Mouse (Mus musculus): ENCODE measurements at regions not wholly inside any gene's neighbourhood (a gene's known extent, or its start where the extent isn't known, plus 50 kb on each side); places are given as distances from the start of the nearest gene placed in this dataset. TPM values are rescaled to one million over a fixed set of nuclear protein-coding genes. Genes with fewer than 3 reads are reported as not detected.

DNA sequence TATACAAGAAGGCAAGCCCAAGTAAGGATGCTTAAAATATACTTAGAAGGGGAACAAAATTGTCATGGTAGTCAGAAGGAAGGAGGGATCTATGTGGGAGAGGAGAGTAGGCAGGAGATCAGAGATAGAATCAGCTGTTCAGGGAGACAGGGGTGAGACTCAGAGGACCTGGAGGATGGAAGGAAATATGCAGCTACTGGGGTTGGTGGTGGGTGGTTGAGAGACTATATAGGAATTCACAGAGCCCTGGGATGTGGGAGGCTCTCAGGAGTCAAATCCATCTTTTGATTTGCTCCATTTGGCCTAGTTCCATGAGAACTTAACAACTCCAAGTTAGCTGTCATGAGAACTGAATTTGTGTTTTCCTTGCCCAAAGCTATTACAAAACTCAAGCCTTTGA lies 481.9 kb upstream of the Ndn start:
- Histone ChIP-seq H3K27me3 (no peaks in the 10 kb centered on the region), H3K4me3 (replicated peaks) (no peak overlapping the region), H3K27ac (no peak overlapping the region), H3K4me1 (no peaks in the 10 kb centered on the region), H3K9me3 (no peaks in the 10 kb centered on the region), H3K36me3 (replicated peaks) (no peaks in the 10 kb centered on the region), H3K9ac (no peak overlapping the region), H3K4me2 (no peak overlapping the region)
- ATAC-seq (ENCODE audit: low FRiP score) = no peak

DNA sequence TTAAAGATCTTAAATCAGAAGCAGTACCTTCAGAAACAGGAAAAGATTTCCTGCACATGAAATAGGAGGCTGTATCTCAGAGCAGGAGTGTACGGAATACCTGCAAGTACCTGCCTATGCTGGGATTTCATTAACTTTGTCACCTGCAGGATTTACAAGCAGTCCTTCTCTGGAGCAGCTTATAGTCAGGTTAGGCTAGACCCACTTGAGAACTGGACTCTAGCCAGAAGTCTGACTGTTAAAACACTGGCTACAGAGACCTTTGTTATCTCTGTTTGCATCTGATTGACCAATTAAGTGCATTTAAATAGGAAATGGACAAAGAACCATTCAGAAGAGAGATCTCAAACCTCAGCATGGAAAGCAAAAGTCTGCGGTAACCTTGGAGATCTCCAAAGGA lies 480.0 kb upstream of the Ndn start:
- 86% methylated on average over 2 of the region's 2 CpGs for WGBS
- no peaks in the 10 kb centered on the region for H3K9me3 ChIP-seq
- no peak for ATAC-seq (ENCODE audit: low FRiP score)
- no peaks in the 10 kb centered on the region for H3K4me1 ChIP-seq
- no peaks in the 10 kb centered on the region for H3K36me3 ChIP-seq (replicated peaks)
- no peak overlapping the region for H3K4me2 ChIP-seq
- no peaks in the 10 kb centered on the region for H3K27me3 ChIP-seq
- no peak overlapping the region for H3K27ac ChIP-seq
- H3K4me3 ChIP-seq (replicated peaks) = no peak overlapping the region
- no peak overlapping the region for H3K9ac ChIP-seq

DNA sequence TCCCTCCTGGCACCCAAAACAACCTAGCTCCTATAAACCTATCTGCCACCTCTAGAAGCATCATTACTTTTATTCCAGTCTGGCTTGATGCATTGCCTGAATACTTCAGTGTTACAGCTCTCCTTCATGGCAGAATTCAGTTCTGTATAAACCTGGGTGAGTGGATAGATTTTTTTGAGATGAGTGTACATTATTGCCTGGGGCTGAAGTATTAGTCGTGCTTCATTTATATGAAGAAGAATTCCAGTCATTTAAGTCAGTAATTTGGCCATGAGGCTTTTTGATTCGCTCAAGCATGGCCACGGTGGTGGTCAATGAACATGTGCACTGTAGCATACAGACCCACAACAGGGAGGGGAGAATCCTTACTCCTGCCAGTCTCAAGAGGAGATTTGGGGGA lies 470.1 kb upstream of the Ndn start:
- Histone ChIP-seq H3K4me3 (replicated peaks) (no peak overlapping the region), H3K27me3 (no peaks in the 10 kb centered on the region), H3K4me2 (no peak overlapping the region), H3K9ac (no peak overlapping the region), H3K27ac (no peak overlapping the region), H3K9me3 (no peaks in the 10 kb centered on the region), H3K36me3 (replicated peaks) (no peaks in the 10 kb centered on the region), H3K4me1 (no peaks in the 10 kb centered on the region)
- ATAC-seq (ENCODE audit: low FRiP score) = no peak
- WGBS = 62% methylated on average over 3 of the region's 3 CpGs

DNA sequence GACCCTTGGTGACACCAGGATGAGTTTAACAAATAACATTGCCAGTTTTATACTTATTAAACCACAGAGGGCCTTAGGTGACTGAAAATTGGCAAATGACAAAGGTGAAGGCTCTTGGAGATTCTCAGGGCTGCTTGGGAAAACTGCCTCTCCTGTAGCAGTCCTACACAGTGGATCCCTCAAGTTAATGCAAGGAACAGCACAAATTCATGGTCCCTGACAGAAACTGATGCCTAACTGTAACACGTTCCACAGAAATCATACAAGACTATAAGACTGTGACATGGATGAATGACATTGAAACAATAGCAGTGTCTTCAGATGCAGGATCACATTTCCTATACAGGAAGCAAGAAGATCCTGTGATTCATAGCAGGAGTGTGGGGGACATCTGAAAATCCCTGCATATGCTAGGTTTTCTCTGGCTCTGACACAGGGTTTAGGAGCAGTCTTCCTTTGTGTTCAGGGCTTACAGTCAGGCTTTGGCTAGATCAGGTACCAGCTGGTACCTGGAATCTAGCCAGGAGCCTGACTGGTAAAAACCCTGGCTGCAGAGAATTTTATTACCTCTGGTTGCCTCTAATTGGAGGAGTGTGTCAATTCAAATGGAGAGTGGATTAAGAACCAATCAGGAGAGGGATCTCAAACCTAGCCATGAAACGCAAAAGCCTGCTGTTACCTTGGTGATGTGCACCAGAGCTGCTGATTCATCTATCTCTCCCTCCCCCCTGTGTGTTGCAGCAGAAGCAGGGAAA lies 468.9 kb upstream of the Ndn start:
- WGBS = 45% methylated on average over 2 of the region's 2 CpGs
- H3K36me3 ChIP-seq (replicated peaks) = no peaks in the 10 kb centered on the region
- H3K9ac ChIP-seq = no peak overlapping the region
- peak overlapping the region; percentile 83 for H3K27ac ChIP-seq
- H3K4me3 ChIP-seq (replicated peaks) = no peak overlapping the region
- H3K9me3 ChIP-seq = no peaks in the 10 kb centered on the region
- no peak overlapping the region for H3K4me2 ChIP-seq
- peak; percentile 95 for ATAC-seq (ENCODE audit: low FRiP score)
- H3K4me1 ChIP-seq = no peaks in the 10 kb centered on the region
- H3K27me3 ChIP-seq = no peaks in the 10 kb centered on the region

DNA sequence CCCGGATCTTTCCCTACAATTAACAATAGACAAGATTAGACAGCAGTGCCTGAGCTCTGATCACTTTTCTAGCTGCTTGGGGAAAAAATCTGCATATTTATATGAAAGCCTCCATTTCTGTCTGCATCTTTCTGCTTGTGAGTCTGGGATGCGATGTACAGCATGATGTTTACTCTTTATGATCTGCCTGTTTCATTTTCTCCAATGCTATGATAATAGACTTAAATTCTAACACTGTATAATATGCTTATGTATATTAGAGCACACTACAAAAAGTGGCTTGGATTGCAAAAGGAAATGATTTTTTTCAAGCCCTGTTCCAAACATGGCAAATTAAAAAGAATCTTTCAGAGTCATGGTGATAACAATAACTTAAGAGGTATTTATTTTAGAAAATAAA lies 468.3 kb upstream of the Ndn start:
- Histone ChIP-seq H3K36me3 (replicated peaks) (no peaks in the 10 kb centered on the region), H3K4me2 (no peak overlapping the region), H3K9me3 (no peaks in the 10 kb centered on the region), H3K9ac (no peak overlapping the region), H3K4me1 (no peaks in the 10 kb centered on the region), H3K27me3 (no peaks in the 10 kb centered on the region), H3K27ac (peak overlapping the region; percentile 61; the same call in 1 of the 2 replicates), H3K4me3 (replicated peaks) (no peak overlapping the region)
- 54% methylated on average over 2 of the region's 2 CpGs for WGBS
- 0 out of 2 replicates have a peak, but pooled peaks have one; percentile 15 for ATAC-seq (ENCODE audit: low FRiP score)

DNA sequence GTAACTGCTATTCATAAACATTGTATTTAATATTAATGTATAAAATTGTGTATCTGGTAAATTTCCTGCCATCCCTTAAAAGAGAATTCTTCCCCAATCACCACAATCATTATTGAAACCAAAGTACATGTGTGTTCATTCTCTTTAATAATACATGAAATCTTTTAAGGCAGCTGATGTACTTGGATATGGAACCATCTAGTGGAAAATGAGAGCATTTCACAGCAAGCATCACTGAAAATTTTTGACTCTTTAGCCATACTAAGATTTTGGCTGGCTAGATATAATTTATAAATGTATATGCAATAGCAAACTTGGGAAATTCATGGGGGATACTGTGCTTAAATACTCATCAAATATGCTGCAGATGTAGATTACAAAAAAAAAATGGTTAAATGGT lies 467.8 kb upstream of the Ndn start:
- Histone ChIP-seq H3K27me3 (no peaks in the 10 kb centered on the region), H3K4me3 (replicated peaks) (no peak overlapping the region), H3K9me3 (no peaks in the 10 kb centered on the region), H3K27ac (no peak overlapping the region), H3K9ac (no peak overlapping the region), H3K4me1 (no peaks in the 10 kb centered on the region), H3K36me3 (replicated peaks) (no peaks in the 10 kb centered on the region), H3K4me2 (no peak overlapping the region)
- no peak for ATAC-seq (ENCODE audit: low FRiP score)

MicroRNA genes in the stretch of these regions (microRNA counts, 519-probe panel; counts per million panel counts)
- microRNA mmu-miR-344 = not detected

Small RNA genes lying in the stretch of these regions (microRNA-seq; reads per million reads assigned to microRNA genes)
- gene Gm22466 (not detected), gene Gm23490 (not detected), gene Gm23873 (0.73 reads per million), gene Gm23917 (not detected), gene Gm23962 (not detected), gene Gm25533 (not detected), gene Mir344 (not detected), gene Mir344b (3.9 reads per million, percentile 13 among the genes with 10 or more reads in this experiment), gene Mir344c (5.3 reads per million, percentile 20 among the genes with 10 or more reads in this experiment), gene Mir344d-1 (not detected), gene Mir344d-2 (not detected), gene Mir344d-3 (not detected), gene Mir344e (5.6 reads per million, percentile 20 among the genes with 10 or more reads in this experiment), gene Mir344h-1 (not detected), gene Mir344h-2 (not detected)
